ENCODE assay signal across 16 mouse cellular contexts in the genomic region with DNA sequence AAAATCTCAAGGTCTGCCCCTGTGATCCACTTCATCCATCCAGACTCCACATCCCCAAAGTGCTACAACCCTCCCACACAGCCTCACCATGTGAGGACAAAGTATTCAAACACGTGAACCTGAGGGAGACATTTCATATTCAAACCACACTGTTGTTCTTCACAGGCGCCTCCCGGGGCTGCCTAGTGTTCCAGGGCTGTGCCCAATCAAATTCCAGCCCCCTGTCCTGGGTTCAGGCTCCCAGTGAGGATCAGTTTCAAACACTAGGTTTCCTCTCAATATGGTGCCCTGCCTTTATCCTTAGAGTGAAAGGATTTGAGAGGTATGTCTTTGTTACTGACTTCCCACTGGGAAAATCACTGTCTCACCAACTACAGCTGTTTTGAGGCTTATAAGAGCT.
"Had no signal": no experiment of that assay in that cellular context is flagged by ENCODE, and none has a peak within 500 bp of the region (broad histone marks: within the 10 kb centered on the region; RNA-seq: fewer than 3 reads in every experiment).

No protein-coding gene starts in this region.

- H3K4me3 ChIP-seq: limb, embryonic 12.5 days; limb, embryonic 15.5 days; midbrain, embryonic 12.5 days; stomach, embryonic 15.5 days had no signal

- H3K4me2 ChIP-seq: limb, embryonic 12.5 days; limb, embryonic 15.5 days; liver, embryonic 11.5 days; lung, embryonic 14.5 days; midbrain, embryonic 12.5 days; stomach, embryonic 15.5 days had no signal

- DNase-seq: kidney, adult 9 months; kidney, postnatal 14 days; left cerebral cortex, postnatal 4 days; liver, postnatal 0 days; right cerebral cortex, postnatal 14 days; spleen, adult 18-20 months; thymus, postnatal 25 days had no signal

- H3K4me1 ChIP-seq: limb, embryonic 12.5 days; limb, embryonic 15.5 days; midbrain, embryonic 12.5 days; stomach, embryonic 15.5 days had no signal

- H3K27ac ChIP-seq: limb, embryonic 12.5 days; limb, embryonic 15.5 days; liver, embryonic 14.5 days; macrophage; midbrain, embryonic 12.5 days; stomach, embryonic 15.5 days had no signal

- H3K9ac ChIP-seq: limb, embryonic 12.5 days; limb, embryonic 15.5 days; liver, embryonic 14.5 days; liver, postnatal 0 days; lung, embryonic 14.5 days; midbrain, embryonic 12.5 days; stomach, embryonic 15.5 days had no signal

- H3K9me3 ChIP-seq: limb, embryonic 12.5 days; limb, embryonic 15.5 days; midbrain, embryonic 12.5 days; stomach, embryonic 15.5 days had no signal

- H3K27me3 ChIP-seq: limb, embryonic 12.5 days; limb, embryonic 15.5 days; midbrain, embryonic 12.5 days; stomach, embryonic 15.5 days had no signal

- ATAC-seq: liver, postnatal 0 days; midbrain, embryonic 16.5 days had no signal

- H3K36me3 ChIP-seq: limb, embryonic 12.5 days; limb, embryonic 15.5 days; midbrain, embryonic 12.5 days; stomach, embryonic 15.5 days had no signal
